Mouse (Mus musculus) megakaryocyte, embryonic 14.5 days (primary cell): ENCODE measurements around the gene Phf6.

Experiments
- FLI1 ChIP-seq: IDR thresholded peaks from 2 replicates; pipeline ENCODE4 v1.6.1; 2012; ENCODE audit warnings: low read length, inconsistent platforms, mixed read lengths
- GATA1 ChIP-seq: IDR thresholded peaks from 3 replicates; pipeline ENCODE4 v1.6.1; 2012; ENCODE audit warnings: mixed read lengths, low read length, inconsistent platforms, borderline replicate concordance

DNA sequence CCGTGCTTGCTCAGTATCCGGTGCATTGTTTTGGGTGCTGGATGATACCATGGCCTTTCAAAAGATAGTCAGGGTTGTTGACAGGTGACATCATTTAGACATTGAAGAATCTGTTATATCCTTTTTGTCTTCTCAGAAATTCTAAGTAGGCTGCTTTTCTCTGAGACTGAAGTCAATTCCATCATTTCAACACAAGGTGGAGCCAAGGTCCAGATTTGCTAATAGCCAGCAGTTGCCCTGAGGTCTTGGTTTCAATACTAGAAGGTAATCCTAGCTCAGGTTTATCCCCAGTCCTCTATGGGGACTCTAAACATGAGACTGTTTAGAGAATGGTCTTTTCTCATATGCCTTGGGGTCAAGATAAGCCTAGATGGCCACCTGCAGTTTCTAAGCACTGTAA lies 47.9 kb upstream of the Phf6 start:
- TF ChIP-seq GATA1 (no peak), FLI1 (no peak)
